Comparison of ENCODE assay signal across 30 mouse cellular contexts in genomic region chr12:85761471-85761870, GRCm38 (mm10). TPM values are rescaled to one million over a fixed set of nuclear protein-coding genes. Genes with fewer than 3 reads are reported as not detected.
DNase-seq lines count a peak whose midpoint lies in the region; ATAC-seq and TF ChIP-seq lines count a peak whose summit lies in the region.
"Had no signal": no experiment of that assay in that cellular context is flagged by ENCODE, and none has a peak within 500 bp of the region (broad histone marks: within the 10 kb centered on the region; RNA-seq: fewer than 3 reads in every experiment).

No protein-coding gene starts in this region.

- WGBS in heart, adult 2 months: 48% methylated on average over 4 of the region's 4 CpGs
- 77% methylated on average over 4 of the region's 4 CpGs for WGBS in heart, embryonic 10.5 days
- WGBS in heart, embryonic 16.5 days: 60% methylated on average over 4 of the region's 4 CpGs

- H3K4me1 ChIP-seq in heart, adult 2 months (ENCODE audit: control insufficient read depth, insufficient read depth, low read length): no peaks in the 10 kb centered on the region; the same call in 1 of the 2 replicates
- H3K4me1 ChIP-seq in heart, embryonic 10.5 days: peaks cover 32% of the 10 kb centered on the region
- peaks cover 20% of the 10 kb centered on the region for H3K4me1 ChIP-seq in heart, embryonic 16.5 days (ENCODE audit: control insufficient read depth, insufficient read depth, low read length)
- H3K4me1 ChIP-seq: embryonic facial prominence, embryonic 13.5 days; forebrain, embryonic 12.5 days; limb, embryonic 10.5 days; midbrain, embryonic 15.5 days; neural tube, embryonic 12.5 days had no signal

- no peak for TF ChIP-seq CTCF in heart, adult 2 months (IDR thresholded peaks at IDR 0.05)

- no peaks in the 10 kb centered on the region for H3K9me3 ChIP-seq in heart, embryonic 10.5 days
- H3K9me3 ChIP-seq in heart, embryonic 16.5 days (replicated peaks; ENCODE audit: control insufficient read depth, low read length): no peaks in the 10 kb centered on the region
- H3K9me3 ChIP-seq: embryonic facial prominence, embryonic 13.5 days; forebrain, embryonic 12.5 days; G1E; heart, embryonic 13.5 days; limb, embryonic 10.5 days; midbrain, embryonic 15.5 days; neural tube, embryonic 12.5 days had no signal

- DNase-seq in heart, adult 2 months: peak; percentile 27 to 48
- no peak for DNase-seq in heart, embryonic 10.5 days (ENCODE audit: low spot score)
- DNase-seq in lung, adult 18-20 months: peak; percentile 40 to 64
- DNase-seq in lung, postnatal 4 days: no peak
- DNase-seq in heart, postnatal 36 days: peak; percentile 16 to 22
- no peak for DNase-seq in urinary bladder, adult 2 months (ENCODE audit: low spot score)
- DNase-seq: adrenal gland, adult 2 months; B cell, adult 2 months; cerebellum, adult 11 months; cerebellum, postnatal 36 days; embryo, embryonic 11 days; gastrocnemius, postnatal 25 days; liver; retina, postnatal 1 day; thymus, adult 18-20 months; thymus, postnatal 36 days had no signal

- TF ChIP-seq POLR2A in heart, adult 2 months (IDR thresholded peaks at IDR 0.05; ENCODE audit: insufficient read depth, low read depth, low read length): no peak

- no peaks in the 10 kb centered on the region for H3K36me3 ChIP-seq in heart, adult 2 months (ENCODE audit: control insufficient read depth, insufficient read depth, low read length)
- no peaks in the 10 kb centered on the region for H3K36me3 ChIP-seq in heart, embryonic 10.5 days
- no peaks in the 10 kb centered on the region for H3K36me3 ChIP-seq in heart, embryonic 16.5 days (ENCODE audit: control insufficient read depth, insufficient read depth)
- H3K36me3 ChIP-seq: embryonic facial prominence, embryonic 13.5 days; forebrain, embryonic 12.5 days; G1E; heart, embryonic 13.5 days; limb, embryonic 10.5 days; midbrain, embryonic 15.5 days; neural tube, embryonic 12.5 days had no signal

- TF ChIP-seq EP300 in heart, adult 2 months (IDR thresholded peaks at IDR 0.05; ENCODE audit: insufficient read depth, low read depth, low read length): no peak

- intact Hi-C loops in heart, adult 2 months (cut with DNase I): no loop called here
- intact Hi-C loops in heart, postnatal 36 days (cut with DNase I): no loop called here

- no peak for ATAC-seq in heart, embryonic 16.5 days (replicated peaks; ENCODE audit: extremely low read depth, insufficient read depth, low FRiP score)
- ATAC-seq: midbrain, embryonic 15.5 days; Patski had no signal

- H3K4me3 ChIP-seq in heart, adult 2 months: no peak overlapping the region
- no peak overlapping the region for H3K4me3 ChIP-seq in heart, embryonic 10.5 days
- no peak overlapping the region for H3K4me3 ChIP-seq in heart, embryonic 16.5 days (ENCODE audit: low read length)
- H3K4me3 ChIP-seq: embryonic facial prominence, embryonic 13.5 days; erythroblast, embryonic 14.5 days; forebrain, embryonic 12.5 days; heart, embryonic 13.5 days; limb, embryonic 10.5 days; midbrain, embryonic 15.5 days; neural tube, embryonic 12.5 days had no signal

- no peak overlapping the region for H3K27ac ChIP-seq in heart, adult 2 months
- no peak overlapping the region for H3K27ac ChIP-seq in heart, embryonic 10.5 days
- H3K27ac ChIP-seq in heart, embryonic 16.5 days (ENCODE audit: low read length): peak overlapping the region; percentile 29; the same call in 1 of the 2 replicates
- H3K27ac ChIP-seq: embryonic facial prominence, embryonic 13.5 days; forebrain, embryonic 12.5 days; heart, embryonic 13.5 days; hindbrain, embryonic 14.5 days; kidney, postnatal 0 days; limb, embryonic 10.5 days; macrophage; midbrain, embryonic 15.5 days; neural tube, embryonic 12.5 days had no signal

- no peak overlapping the region for H3K9ac ChIP-seq in heart, adult 2 months (ENCODE audit: low read depth, low read length)
- H3K9ac ChIP-seq in heart, embryonic 16.5 days (ENCODE audit: low read length): no peak overlapping the region
- H3K9ac ChIP-seq: embryonic facial prominence, embryonic 13.5 days; forebrain, embryonic 12.5 days; heart, embryonic 13.5 days; hindbrain, embryonic 14.5 days; midbrain, embryonic 15.5 days; neural tube, embryonic 12.5 days had no signal

- no peaks in the 10 kb centered on the region for H3K79me2 ChIP-seq in heart, adult 2 months (replicated peaks; ENCODE audit: control insufficient read depth, insufficient read depth, low read length)

- no peak overlapping the region for H3K4me2 ChIP-seq in heart, embryonic 16.5 days (ENCODE audit: low read depth, low read length)
- H3K4me2 ChIP-seq: embryonic facial prominence, embryonic 13.5 days; forebrain, embryonic 12.5 days; heart, embryonic 13.5 days; hindbrain, embryonic 14.5 days; midbrain, embryonic 15.5 days; neural tube, embryonic 12.5 days had no signal

- H3K27me3 ChIP-seq in heart, adult 2 months (ENCODE audit: control insufficient read depth, insufficient read depth, low read length): no peaks in the 10 kb centered on the region
- H3K27me3 ChIP-seq in heart, embryonic 10.5 days (ENCODE audit: insufficient read depth, poor library complexity, severe bottlenecking): no peaks in the 10 kb centered on the region
- no peaks in the 10 kb centered on the region for H3K27me3 ChIP-seq in heart, embryonic 16.5 days (ENCODE audit: control insufficient read depth, insufficient read depth, low read length)
- H3K27me3 ChIP-seq: CH12.LX; embryonic facial prominence, embryonic 13.5 days; forebrain, embryonic 12.5 days; heart, embryonic 13.5 days; midbrain, embryonic 15.5 days; neural tube, embryonic 12.5 days; Patski had no signal

RNA-seq across cellular contexts. Expression of gene Flvcr2, which starts 15.1 kb away (rescaled TPM):
- total RNA-seq in heart, adult 2 months (2021): 1 to 10 TPM; 2.0 to 2.1 TPM
- polyA plus RNA-seq in heart, adult 2 months (2012; rRNA removed): 3.4 and 6.5 TPM in 2 replicates
- polyA plus RNA-seq in heart, embryonic 10.5 days (2016; fragmentation: Nextera tagmentation; extraction: Ambion mirVana): 4.9 and 7.8 TPM in 2 replicates
- polyA plus RNA-seq in heart, embryonic 16.5 days (2015; fragmentation: Nextera tagmentation; extraction: Ambion mirVana): 10.4 and 11.0 TPM in 2 replicates
- total RNA-seq in heart, postnatal 36 days (2021): 1 to 10 TPM; 2.3 to 3.1 TPM
- polyA plus RNA-seq in urinary bladder, adult 2 months (2012; rRNA removed): 5.9 and 6.0 TPM in 2 replicates
- polyA plus RNA-seq: erythroblast, embryonic 14.5 days; G1E had no signal

Comparison
In these comparisons a context has a peak if more than half of its experiments do, and no peak if none do; other contexts are left out.
1. DNase-seq: peak in heart, adult 2 months (2 of 2), lung, adult 18-20 months (2 of 2) and heart, postnatal 36 days (2 of 2); none in heart, embryonic 10.5 days (single experiment), lung, postnatal 4 days (0 of 2) and urinary bladder, adult 2 months (single experiment).